Mouse (Mus musculus): ENCODE data around the gene Stxbp5. TPM values are rescaled to one million over a fixed set of nuclear protein-coding genes. Genes with fewer than 3 reads are reported as not detected.

Gene Stxbp5
- polyA plus RNA-seq, 1 experiment from 2014 or later = 11.5 TPM

DNA sequence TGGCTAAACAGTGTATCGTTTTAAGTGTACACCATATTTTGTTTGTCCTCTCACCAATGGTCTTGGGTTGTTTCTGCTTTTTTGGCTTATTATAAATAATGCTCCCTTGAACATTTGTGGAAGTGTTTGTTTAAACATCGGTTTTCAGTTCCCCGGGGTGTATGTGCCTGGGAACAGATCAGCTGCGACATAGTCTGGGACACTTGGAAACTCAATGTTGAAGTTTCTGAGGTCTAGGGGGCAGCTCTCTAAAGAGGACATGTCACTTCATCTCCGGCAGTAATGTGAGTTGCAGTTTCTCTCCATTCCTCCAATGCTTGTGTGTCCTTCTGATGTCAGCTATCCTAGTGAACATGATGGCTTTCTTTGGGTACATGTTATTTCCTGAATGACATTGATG lies 137.0 kb downstream of the Stxbp5 start:
- WGBS = 82% methylated on average over 5 of the region's 5 CpGs
- H3K4me2 ChIP-seq (replicated peaks; ENCODE audit: low read depth, low read length) = no peak overlapping the region
- no peaks in the 10 kb centered on the region for H3K27me3 ChIP-seq (ENCODE audit: control insufficient read depth, insufficient read depth, low read length)
- H3K9ac ChIP-seq (replicated peaks; ENCODE audit: low read depth, low read length) = no peak overlapping the region
- no peak overlapping the region for H3K27ac ChIP-seq (ENCODE audit: low read length)
- H3K36me3 ChIP-seq (ENCODE audit: control insufficient read depth, insufficient read depth, low read length) = peaks cover 7% of the 10 kb centered on the region
- no peak overlapping the region for H3K4me3 ChIP-seq (ENCODE audit: low read depth, low read length)
- no peaks in the 10 kb centered on the region for H3K9me3 ChIP-seq (ENCODE audit: control insufficient read depth, low read depth, low read length)
- H3K4me1 ChIP-seq (ENCODE audit: control insufficient read depth, insufficient read depth, low read length) = no peaks in the 10 kb centered on the region
- no peak for ATAC-seq (ENCODE audit: insufficient number of reproducible peaks, insufficient read depth, low FRiP score, low read depth)

DNA sequence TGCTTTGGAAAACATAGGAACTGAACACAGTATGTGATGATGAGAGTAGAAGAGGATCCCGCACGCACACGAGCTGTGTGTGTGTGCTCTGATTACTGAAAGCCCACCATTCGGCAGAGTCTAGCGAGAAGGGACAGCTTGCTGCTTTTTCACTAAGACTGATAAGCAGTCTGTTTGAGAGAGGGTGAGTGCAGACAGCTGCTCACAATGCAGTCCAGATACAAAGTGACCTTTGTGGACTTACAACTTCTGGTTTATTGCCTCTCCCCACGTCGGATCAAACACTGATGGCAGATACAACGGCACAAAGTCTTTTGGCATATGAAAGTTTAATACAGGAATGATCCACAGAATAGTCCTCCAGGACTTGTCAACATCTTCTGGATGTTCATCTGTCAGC lies 140.6 kb downstream of the Stxbp5 start:
- no peak overlapping the region for H3K4me3 ChIP-seq (ENCODE audit: low read depth, low read length)
- no peaks in the 10 kb centered on the region for H3K27me3 ChIP-seq (ENCODE audit: control insufficient read depth, insufficient read depth, low read length)
- no peak for ATAC-seq (ENCODE audit: insufficient number of reproducible peaks, insufficient read depth, low FRiP score, low read depth)
- H3K27ac ChIP-seq (ENCODE audit: low read length) = no peak overlapping the region
- no peak overlapping the region for H3K4me2 ChIP-seq (replicated peaks; ENCODE audit: low read depth, low read length)
- peaks cover 7% of the 10 kb centered on the region; the same call in 1 of the 2 replicates for H3K36me3 ChIP-seq (ENCODE audit: control insufficient read depth, insufficient read depth, low read length)
- no peaks in the 10 kb centered on the region for H3K9me3 ChIP-seq (ENCODE audit: control insufficient read depth, low read depth, low read length)
- H3K4me1 ChIP-seq (ENCODE audit: control insufficient read depth, insufficient read depth, low read length) = no peaks in the 10 kb centered on the region
- WGBS = 64% methylated on average over 8 of the region's 8 CpGs
- no peak overlapping the region for H3K9ac ChIP-seq (replicated peaks; ENCODE audit: low read depth, low read length)

DNA sequence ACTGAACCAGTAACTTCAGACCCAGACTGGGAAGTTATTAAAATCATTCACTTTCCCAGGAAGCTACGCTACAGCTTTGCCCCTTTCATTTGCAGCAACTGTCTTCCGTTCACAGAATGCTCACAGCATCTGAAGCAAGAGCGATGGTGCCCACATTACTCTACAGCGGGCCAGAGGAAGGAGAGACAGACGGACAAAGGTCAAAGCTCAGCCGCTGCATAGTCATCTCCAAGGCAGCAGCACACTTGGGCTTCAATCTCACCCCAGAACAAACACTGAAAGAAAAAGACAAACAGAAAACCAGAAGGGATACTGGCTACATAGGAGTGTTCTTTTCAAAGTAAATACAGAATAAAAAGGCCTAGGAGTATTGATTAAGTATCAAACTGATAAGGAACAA lies 144.3 kb downstream of the Stxbp5 start:
- Histone ChIP-seq H3K4me1 (ENCODE audit: control insufficient read depth, insufficient read depth, low read length) (no peaks in the 10 kb centered on the region), H3K36me3 (ENCODE audit: control insufficient read depth, insufficient read depth, low read length) (peaks cover 7% of the 10 kb centered on the region; the same call in 1 of the 2 replicates), H3K27ac (ENCODE audit: low read length) (no peak overlapping the region), H3K9me3 (ENCODE audit: control insufficient read depth, low read depth, low read length) (no peaks in the 10 kb centered on the region), H3K27me3 (ENCODE audit: control insufficient read depth, insufficient read depth, low read length) (no peaks in the 10 kb centered on the region), H3K9ac (replicated peaks; ENCODE audit: low read depth, low read length) (no peak overlapping the region), H3K4me3 (ENCODE audit: low read depth, low read length) (no peak overlapping the region), H3K4me2 (replicated peaks; ENCODE audit: low read depth, low read length) (no peak overlapping the region)
- WGBS = 42% methylated on average over 6 of the region's 6 CpGs
- ATAC-seq (ENCODE audit: insufficient number of reproducible peaks, insufficient read depth, low FRiP score, low read depth) = no peak

DNA sequence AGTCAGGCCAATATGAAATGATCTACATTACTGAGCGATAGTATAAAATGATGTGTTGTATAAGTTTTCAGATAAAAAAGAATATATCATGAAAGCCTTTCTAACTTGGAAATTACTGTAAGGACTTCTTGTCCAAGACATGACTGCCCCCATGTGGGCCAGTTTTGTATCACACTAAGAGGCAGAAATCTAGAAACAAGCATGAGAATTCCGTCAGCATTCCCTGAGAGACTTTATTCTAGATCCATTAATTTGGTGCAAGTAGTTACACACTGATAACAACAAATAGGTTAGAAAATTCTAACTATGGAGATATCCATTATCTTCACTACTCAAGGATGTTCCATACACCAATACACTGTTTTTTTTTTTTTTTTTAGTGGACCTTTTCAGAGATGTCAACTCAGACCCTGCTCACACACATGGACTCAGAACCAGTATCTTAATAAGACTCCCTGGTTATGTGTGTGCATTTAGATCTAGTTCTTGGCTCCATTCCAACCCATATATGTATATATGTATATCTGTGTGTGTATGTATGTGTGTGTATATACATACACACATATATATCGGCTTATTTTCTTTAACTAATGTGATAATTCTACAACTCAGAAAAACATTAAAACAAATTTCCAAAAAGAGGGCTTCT lies 145.9 kb downstream of the Stxbp5 start:
- 38% methylated on average over 3 of the region's 3 CpGs for WGBS
- no peak overlapping the region for H3K27ac ChIP-seq (ENCODE audit: low read length)
- no peak overlapping the region for H3K9ac ChIP-seq (replicated peaks; ENCODE audit: low read depth, low read length)
- H3K36me3 ChIP-seq (ENCODE audit: control insufficient read depth, insufficient read depth, low read length) = 0 out of 2 replicates have a peak, but pooled peaks cover 1% of the 10 kb centered on the region
- H3K27me3 ChIP-seq (ENCODE audit: control insufficient read depth, insufficient read depth, low read length) = no peaks in the 10 kb centered on the region
- no peak overlapping the region for H3K4me3 ChIP-seq (ENCODE audit: low read depth, low read length)
- H3K4me1 ChIP-seq (ENCODE audit: control insufficient read depth, insufficient read depth, low read length) = no peaks in the 10 kb centered on the region
- ATAC-seq (ENCODE audit: insufficient number of reproducible peaks, insufficient read depth, low FRiP score, low read depth) = no peak; the same call in 1 of the 2 replicates
- no peak overlapping the region for H3K4me2 ChIP-seq (replicated peaks; ENCODE audit: low read depth, low read length)
- H3K9me3 ChIP-seq (ENCODE audit: control insufficient read depth, low read depth, low read length) = no peaks in the 10 kb centered on the region

DNA sequence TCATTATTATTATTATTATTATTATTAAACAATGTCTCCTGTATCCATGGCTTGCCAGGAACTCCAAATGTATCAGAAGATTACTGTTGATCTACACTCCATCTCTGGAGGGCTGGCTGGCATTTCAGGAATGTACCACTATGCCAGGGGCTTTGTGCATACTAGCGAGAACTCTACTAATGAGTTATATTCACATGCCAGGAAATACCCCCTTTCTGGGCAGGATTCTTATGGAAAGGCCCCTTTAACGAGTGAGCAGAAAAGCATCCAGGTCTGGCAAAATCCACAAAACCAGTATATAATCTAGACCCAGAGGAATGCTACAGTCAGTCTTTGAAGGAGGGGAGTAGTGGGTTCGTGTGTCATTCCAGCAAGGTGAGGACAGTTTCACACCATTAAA lies 167.0 kb downstream of the Stxbp5 start:
- H3K4me1 ChIP-seq (ENCODE audit: control insufficient read depth, insufficient read depth, low read length) = no peaks in the 10 kb centered on the region
- H3K9me3 ChIP-seq (ENCODE audit: control insufficient read depth, low read depth, low read length) = no peaks in the 10 kb centered on the region
- H3K36me3 ChIP-seq (ENCODE audit: control insufficient read depth, insufficient read depth, low read length) = no peaks in the 10 kb centered on the region
- WGBS = 65% methylated on average over 3 of the region's 3 CpGs
- H3K27ac ChIP-seq (ENCODE audit: low read length) = no peak overlapping the region
- H3K27me3 ChIP-seq (ENCODE audit: control insufficient read depth, insufficient read depth, low read length) = no peaks in the 10 kb centered on the region
- H3K4me2 ChIP-seq (replicated peaks; ENCODE audit: low read depth, low read length) = no peak overlapping the region
- H3K4me3 ChIP-seq (ENCODE audit: low read depth, low read length) = no peak overlapping the region
- H3K9ac ChIP-seq (replicated peaks; ENCODE audit: low read depth, low read length) = no peak overlapping the region
- ATAC-seq (ENCODE audit: insufficient number of reproducible peaks, insufficient read depth, low FRiP score, low read depth) = no peak

DNA sequence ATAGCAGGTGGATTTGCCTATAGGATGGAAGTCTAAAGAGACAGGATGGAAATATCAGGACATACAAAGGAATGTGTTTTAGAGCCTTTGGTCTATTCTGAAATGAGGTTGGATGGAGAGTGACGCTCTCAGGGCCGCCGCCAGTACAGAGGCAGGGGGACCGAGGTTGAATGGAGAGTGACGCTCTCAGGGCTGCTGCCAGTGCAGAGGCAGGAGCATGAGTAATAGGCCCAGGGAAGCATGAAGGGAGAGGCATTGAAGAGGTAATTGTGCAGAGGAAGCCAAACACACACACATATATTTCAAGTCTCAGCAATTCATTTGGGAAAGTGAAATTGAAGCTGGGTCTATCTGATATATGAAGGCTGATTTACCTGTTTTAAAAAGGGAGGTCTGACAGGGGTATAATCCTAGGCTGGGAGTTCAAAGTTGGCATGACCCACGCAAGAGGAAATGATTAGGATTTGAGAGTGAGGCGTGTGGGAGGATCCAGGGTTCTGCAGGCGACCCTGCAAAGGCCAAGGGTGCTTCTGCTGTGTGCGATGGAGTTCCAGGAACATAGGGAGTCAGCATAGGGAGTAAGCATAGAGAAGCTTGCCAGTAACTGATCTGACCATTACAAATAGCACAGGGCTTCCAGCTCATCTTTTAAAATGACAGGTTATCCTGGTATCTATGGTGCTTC lies 168.7 kb downstream of the Stxbp5 start:
- no peak overlapping the region for H3K9ac ChIP-seq (replicated peaks; ENCODE audit: low read depth, low read length)
- no peaks in the 10 kb centered on the region for H3K4me1 ChIP-seq (ENCODE audit: control insufficient read depth, insufficient read depth, low read length)
- 74% methylated on average over 9 of the region's 9 CpGs for WGBS
- H3K9me3 ChIP-seq (ENCODE audit: control insufficient read depth, low read depth, low read length) = no peaks in the 10 kb centered on the region
- ATAC-seq (ENCODE audit: insufficient number of reproducible peaks, insufficient read depth, low FRiP score, low read depth) = no peak
- H3K27me3 ChIP-seq (ENCODE audit: control insufficient read depth, insufficient read depth, low read length) = no peaks in the 10 kb centered on the region
- no peak overlapping the region for H3K4me3 ChIP-seq (ENCODE audit: low read depth, low read length)
- H3K36me3 ChIP-seq (ENCODE audit: control insufficient read depth, insufficient read depth, low read length) = no peaks in the 10 kb centered on the region
- no peak overlapping the region for H3K27ac ChIP-seq (ENCODE audit: low read length)
- no peak overlapping the region for H3K4me2 ChIP-seq (replicated peaks; ENCODE audit: low read depth, low read length)

DNA sequence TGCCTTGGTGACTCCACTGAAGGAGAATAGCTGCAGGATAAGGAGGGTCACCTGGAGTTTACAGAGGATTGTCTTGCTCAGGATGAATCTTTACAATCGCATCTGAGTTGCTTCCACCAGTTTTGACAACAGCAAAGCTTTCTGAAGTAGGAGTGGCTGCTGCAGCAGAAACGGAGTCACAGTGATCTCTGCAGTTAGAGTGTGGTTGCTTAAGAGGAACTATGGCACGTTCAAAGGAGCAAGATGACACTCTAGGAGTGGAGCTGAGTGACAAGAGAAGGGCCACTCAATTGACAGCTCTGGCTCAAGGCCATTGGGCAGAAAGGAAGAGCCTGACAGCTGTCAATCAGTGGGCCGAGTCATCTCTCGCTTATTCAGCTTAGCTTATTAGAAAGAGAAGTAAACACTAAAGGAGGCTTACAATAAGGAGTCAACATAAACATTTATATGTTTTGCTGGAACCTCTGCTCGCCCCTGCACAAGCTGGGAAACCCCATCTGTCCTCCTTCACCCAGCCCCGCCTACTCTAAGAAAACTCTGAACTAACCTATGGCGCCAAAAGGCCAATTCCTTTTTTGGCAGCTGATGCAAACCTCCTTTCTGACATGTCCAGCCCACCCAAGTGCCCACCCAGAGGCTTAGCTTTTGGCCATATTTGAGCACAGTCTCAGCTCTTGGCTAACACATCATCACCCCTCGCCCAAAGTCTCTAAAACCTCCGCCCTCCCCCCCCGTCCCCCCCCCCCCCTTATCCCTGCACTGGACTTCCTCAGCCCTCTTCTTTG lies 178.2 kb downstream of the Stxbp5 start:
- WGBS = 68% methylated on average over 11 of the region's 11 CpGs
- no peak for ATAC-seq (ENCODE audit: insufficient number of reproducible peaks, insufficient read depth, low FRiP score, low read depth)
- Histone ChIP-seq H3K27ac (ENCODE audit: low read length) (no peak overlapping the region), H3K36me3 (ENCODE audit: control insufficient read depth, insufficient read depth, low read length) (no peaks in the 10 kb centered on the region), H3K27me3 (ENCODE audit: control insufficient read depth, insufficient read depth, low read length) (no peaks in the 10 kb centered on the region), H3K4me1 (ENCODE audit: control insufficient read depth, insufficient read depth, low read length) (peaks cover 5% of the 10 kb centered on the region), H3K9me3 (ENCODE audit: control insufficient read depth, low read depth, low read length) (no peaks in the 10 kb centered on the region), H3K4me3 (ENCODE audit: low read depth, low read length) (no peak overlapping the region), H3K4me2 (replicated peaks; ENCODE audit: low read depth, low read length) (no peak overlapping the region), H3K9ac (replicated peaks; ENCODE audit: low read depth, low read length) (no peak overlapping the region)

DNA sequence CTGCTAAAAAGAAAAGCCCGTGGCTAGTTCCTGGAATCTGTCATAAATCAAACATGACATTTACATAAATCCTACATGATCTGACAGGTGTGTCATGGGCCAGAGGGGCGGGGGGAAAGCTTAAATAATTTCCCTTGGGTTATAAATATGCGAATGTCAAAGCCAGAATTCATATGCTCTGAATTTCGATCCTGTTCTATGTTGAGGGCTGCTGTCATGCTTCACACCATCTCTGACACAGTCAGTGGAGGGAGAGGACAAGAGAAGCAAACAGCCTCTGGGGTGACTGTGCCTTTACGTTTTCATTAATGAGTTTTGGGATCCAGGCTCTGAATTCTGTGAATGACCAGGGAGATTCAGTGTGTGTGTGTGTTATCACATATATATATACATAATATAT lies 180.9 kb downstream of the Stxbp5 start:
- Histone ChIP-seq H3K36me3 (ENCODE audit: control insufficient read depth, insufficient read depth, low read length) (no peaks in the 10 kb centered on the region), H3K4me1 (ENCODE audit: control insufficient read depth, insufficient read depth, low read length) (peaks cover 6% of the 10 kb centered on the region), H3K27me3 (ENCODE audit: control insufficient read depth, insufficient read depth, low read length) (no peaks in the 10 kb centered on the region), H3K9me3 (ENCODE audit: control insufficient read depth, low read depth, low read length) (no peaks in the 10 kb centered on the region), H3K4me2 (replicated peaks; ENCODE audit: low read depth, low read length) (no peak overlapping the region), H3K9ac (replicated peaks; ENCODE audit: low read depth, low read length) (no peak overlapping the region), H3K4me3 (ENCODE audit: low read depth, low read length) (no peak overlapping the region), H3K27ac (ENCODE audit: low read length) (no peak overlapping the region)
- no peak for ATAC-seq (ENCODE audit: insufficient number of reproducible peaks, insufficient read depth, low FRiP score, low read depth)
- 62% methylated on average over 5 of the region's 5 CpGs for WGBS

Data from stomach, embryonic 14.5 days (tissue).